Mouse (Mus musculus) olfactory bulb, adult 2 months (tissue): ENCODE measurements around the gene Hspa12a. TPM values are rescaled to one million over a fixed set of nuclear protein-coding genes. Genes with fewer than 3 reads are reported as not detected.

Source experiments
- H3K27ac ChIP-seq: fragments of 200-500 bp; 2 replicates; pipeline ENCODE4 v1.5.1; 2012; ENCODE audit warnings: low read depth, low read length; ENCODE audit not compliant: insufficient read depth
- H3K4me1 ChIP-seq: fragments of 200-500 bp; 2 replicates; pipeline ENCODE4 v1.6.1; 2012; ENCODE audit warnings: low read length; ENCODE audit not compliant: control insufficient read depth, insufficient read depth
- H3K4me3 ChIP-seq: fragments of 200-500 bp; 2 replicates; pipeline ENCODE4 v1.5.1; 2012; ENCODE audit warnings: mild to moderate bottlenecking, low read depth, low read length, moderate library complexity; ENCODE audit not compliant: insufficient read depth
- CTCF ChIP-seq: fragments of 200-500 bp; IDR thresholded peaks from 2 replicates; pipeline ENCODE4 v1.5.1; 2012; ENCODE audit warnings: low read depth, mild to moderate bottlenecking, low read length, moderate library complexity; ENCODE audit not compliant: insufficient read depth
- POLR2A ChIP-seq: fragments of 200-500 bp; IDR thresholded peaks from 2 replicates; pipeline ENCODE4 v1.6.1; 2012; ENCODE audit warnings: mild to moderate bottlenecking, low read depth, low read length, moderate library complexity; ENCODE audit not compliant: insufficient read depth
- WGBS: fragments of 180-500 bp; shearing (Covaris S2); methylation state at CpG from one replicate; pipeline ENCODE4 v1.1.7; 2018; 5-methylcytosine and 5-hydroxymethylcytosine counted together
- polyA plus RNA-seq: library from polyadenylated mRNA; stranded (reverse); fragments of >200 nt; gene quantifications from 2 replicates; pipeline ENCODE4 v1.2.4, GENCODE M21; 2012; ENCODE audit warnings: low replicate concordance; ENCODE audit not compliant: missing spikeins, insufficient read depth, insufficient read length

The Hspa12a gene
- polyA plus RNA-seq, 1 experiment: not detected

GRCm38 (mm10) chr19:58822454-58823200 is 120.8 kb downstream of the Hspa12a start:
- Histone ChIP-seq H3K4me1 (peaks cover 21% of the 10 kb centered on the region), H3K4me3 (no peak overlapping the region), H3K27ac (peak overlapping the region; percentile 15; the same call in 1 of the 2 replicates)
- WGBS: 50% methylated on average over 20 of the region's 20 CpGs
- TF ChIP-seq POLR2A (no peak), CTCF (no peak)

GRCm38 (mm10) chr19:58818571-58819415 is 124.7 kb downstream of the Hspa12a start:
- Histone ChIP-seq H3K4me1 (peaks cover 33% of the 10 kb centered on the region), H3K27ac (no peak overlapping the region), H3K4me3 (no peak overlapping the region)
- WGBS: 81% methylated on average over 14 of the region's 14 CpGs
- TF ChIP-seq POLR2A (no peak), CTCF (no peak)

- Histone ChIP-seq H3K4me1 (peaks cover 22% of the 10 kb centered on the region), H3K27ac (no peak overlapping the region), H3K4me3 (no peak overlapping the region)
- TF ChIP-seq CTCF: no peak
- TF ChIP-seq POLR2A: no peak
- 92% methylated on average over 11 of the region's 11 CpGs for WGBS
These were observed 126.1 kb downstream of the Hspa12a start for GRCm38 (mm10) chr19:58817398-58817797.

GRCm38 (mm10) chr19:58816453-58817041 is 126.9 kb downstream of the Hspa12a start:
- H3K27ac ChIP-seq: no peak overlapping the region
- TF ChIP-seq CTCF: no peak
- no peak for TF ChIP-seq POLR2A
- WGBS: 55% methylated on average over 17 of the region's 17 CpGs
- no peak overlapping the region for H3K4me3 ChIP-seq
- peaks cover 16% of the 10 kb centered on the region for H3K4me1 ChIP-seq

GRCm38 (mm10) chr19:58815179-58815922 is 128.1 kb downstream of the Hspa12a start:
- Histone ChIP-seq H3K4me3 (no peak overlapping the region), H3K4me1 (peaks cover 18% of the 10 kb centered on the region), H3K27ac (no peak overlapping the region)
- no peak for TF ChIP-seq POLR2A
- TF ChIP-seq CTCF: no peak
- 90% methylated on average over 13 of the region's 13 CpGs for WGBS

GRCm38 (mm10) chr19:58810536-58810935 is 132.9 kb downstream of the Hspa12a start:
- Histone ChIP-seq H3K4me1 (peaks cover 5% of the 10 kb centered on the region; the same call in 1 of the 2 replicates), H3K27ac (no peak overlapping the region), H3K4me3 (no peak overlapping the region)
- WGBS: 72% methylated on average over 5 of the region's 5 CpGs
- no peak for TF ChIP-seq CTCF
- no peak for TF ChIP-seq POLR2A

GRCm38 (mm10) chr19:58808864-58809263 is 134.6 kb downstream of the Hspa12a start:
- no peak overlapping the region for H3K27ac ChIP-seq
- H3K4me1 ChIP-seq: peaks cover 3% of the 10 kb centered on the region; the same call in 1 of the 2 replicates
- WGBS: 78% methylated on average over 6 of the region's 6 CpGs
- no peak overlapping the region for H3K4me3 ChIP-seq
- TF ChIP-seq CTCF (no peak), POLR2A (no peak)

- Histone ChIP-seq H3K4me1 (peaks cover 3% of the 10 kb centered on the region; the same call in 1 of the 2 replicates), H3K27ac (no peak overlapping the region), H3K4me3 (no peak overlapping the region)
- TF ChIP-seq POLR2A: no peak
- TF ChIP-seq CTCF: peak; percentile 65
- 5% methylated on average over 3 of the region's 3 CpGs for WGBS
These were observed 137.1 kb downstream of the Hspa12a start for GRCm38 (mm10) chr19:58806364-58806763.
